Mouse (Mus musculus) erythroblast, embryonic 14.5 days (primary cell): ENCODE data around the gene Wipf3.

ENCODE experiments used
- GATA1 ChIP-seq: IDR thresholded peaks from 2 replicates; pipeline ENCODE4 v1.6.1; 2012; ENCODE audit warnings: low read length, inconsistent platforms, mixed read lengths
- TAL1 ChIP-seq: IDR thresholded peaks from 3 replicates; pipeline ENCODE4 v1.6.1; 2012; ENCODE audit warnings: low read length, inconsistent platforms, mixed read lengths

DNA sequence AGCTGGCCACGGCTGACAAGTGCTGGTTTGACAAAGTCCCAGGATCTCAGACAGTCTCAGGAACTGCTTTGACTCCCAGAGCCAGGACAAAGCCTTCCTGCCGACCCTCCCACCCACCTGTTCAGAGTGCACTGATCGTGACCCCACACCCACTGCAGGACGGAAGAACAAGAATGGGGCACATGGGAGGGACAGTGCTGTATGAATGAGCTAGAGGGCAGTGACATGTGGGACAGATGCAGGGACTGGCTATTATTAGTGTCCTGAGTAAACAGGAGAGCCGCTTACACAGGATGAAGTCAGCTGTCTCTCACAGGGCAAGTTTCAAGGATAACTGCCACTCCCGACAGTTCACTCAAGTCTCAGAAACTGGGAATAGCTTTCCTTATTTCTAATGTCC lies 20.1 kb upstream of the Wipf3 start:
- TF ChIP-seq TAL1 (no peak), GATA1 (no peak)
